Mouse (Mus musculus): Measurements from ENCODE around the gene Trcg1.

GRCm38 (mm10) chr9:57278268-57278667 is 41.9 kb downstream of the Trcg1 start:
- no peak for TF ChIP-seq CTCF (IDR thresholded peaks at IDR 0.05; ENCODE audit: borderline replicate concordance, insufficient read depth, low read depth, low read length)
- no peak for TF ChIP-seq POLR2A (IDR thresholded peaks at IDR 0.05; ENCODE audit: borderline replicate concordance, insufficient read depth, low read length)

Measured in cerebellum, adult 2 months (tissue).